Mouse (Mus musculus) intestine, postnatal 0 days (tissue): ENCODE data around the gene Hist1h3g. TPM values are rescaled to one million over a fixed set of nuclear protein-coding genes. Genes with fewer than 3 reads are reported as not detected.
"Not testable (repeated sequence)": the region's sequence is repeated elsewhere in the genome, so short reads cannot be mapped to it uniquely, and the experiment has no call there.

Experiments used
- ATAC-seq: fragments of 200-750 bp; cut with Nextera tagmentation; 2 replicates; pipeline ENCODE4 v1.8.0; 2017; ENCODE audit warnings: mild to moderate bottlenecking, moderate TSS enrichment, moderate library complexity
- H3K27ac ChIP-seq: fragments of 300-500 bp; sonication (generic); 2 replicates; pipeline ENCODE4 v1.5.1; 2014; ENCODE audit warnings: mild to moderate bottlenecking, low read depth, low read length, moderate library complexity
- H3K27me3 ChIP-seq: fragments of 300-500 bp; sonication (generic); replicated peaks from 2 replicates; pipeline ENCODE4 v1.6.1; 2014; ENCODE audit warnings: low read length, mixed read lengths; ENCODE audit not compliant: control insufficient read depth, insufficient read depth
- H3K36me3 ChIP-seq: fragments of 300-500 bp; sonication (generic); 2 replicates; pipeline ENCODE4 v1.6.1; 2014; ENCODE audit warnings: mild to moderate bottlenecking, moderate library complexity; ENCODE audit not compliant: control insufficient read depth, insufficient read depth
- H3K4me1 ChIP-seq: fragments of 300-500 bp; sonication (generic); replicated peaks from 2 replicates; pipeline ENCODE4 v1.6.1; 2014; ENCODE audit warnings: antibody characterized with exemption, low read length, mixed read lengths; ENCODE audit not compliant: control insufficient read depth, insufficient read depth
- H3K4me2 ChIP-seq: fragments of 300-500 bp; sonication (generic); replicated peaks from 2 replicates; pipeline ENCODE4 v1.6.1; 2014; ENCODE audit warnings: low read depth, mild to moderate bottlenecking, moderate library complexity
- H3K4me3 ChIP-seq: fragments of 300-500 bp; sonication (generic); 2 replicates; pipeline ENCODE4 v1.5.1; 2014; ENCODE audit warnings: low read depth, low read length
- H3K9ac ChIP-seq: fragments of 300-500 bp; sonication (generic); 2 replicates; pipeline ENCODE4 v1.6.1; 2014; ENCODE audit warnings: mild to moderate bottlenecking, low read depth, low read length
- H3K9me3 ChIP-seq: fragments of 300-500 bp; sonication (generic); 2 replicates; pipeline ENCODE4 v1.6.1; 2016; ENCODE audit warnings: mixed run types; ENCODE audit not compliant: control insufficient read depth
- CTCF ChIP-seq: sonication (generic); IDR thresholded peaks from 2 replicates; pipeline ENCODE4 v1.5.1; 2016; ENCODE audit warnings: low read depth, mild to moderate bottlenecking, control low read depth, antibody characterized with exemption, moderate library complexity
- WGBS: fragments of 180-500 bp; shearing (Covaris S2); extraction: QIAGEN DNeasy Blood & Tissue Kit; methylation state at CpG from one replicate; pipeline ENCODE4 v1.1.7; 2014; 5-methylcytosine and 5-hydroxymethylcytosine counted together
- polyA plus RNA-seq: library from polyadenylated mRNA; unstranded; fragments of >200 nt; fragmentation: Nextera tagmentation; extraction: Ambion mirVana; gene quantifications from 2 replicates; pipeline ENCODE4 v1.2.1, GENCODE M21; 2015

The Hist1h3g gene
- polyA plus RNA-seq, 1 experiment from 2014 or later, result 2.1 TPM

GRCm38 (mm10) chr13:23550761-23551145 is 15.5 kb downstream of the Hist1h3g start:
- peak overlapping the region; percentile 76 for H3K27ac ChIP-seq
- H3K4me1 ChIP-seq, result no peaks in the 10 kb centered on the region
- no peak for TF ChIP-seq CTCF
- H3K9ac ChIP-seq, result peak overlapping the region; percentile 12; the same call in 1 of the 2 replicates
- peak overlapping the region; percentile 38 for H3K4me3 ChIP-seq
- ATAC-seq, result no peak
- no peaks in the 10 kb centered on the region for H3K27me3 ChIP-seq
- WGBS, result 3% methylated on average over 3 of the region's 3 CpGs
- H3K9me3 ChIP-seq, result no peaks in the 10 kb centered on the region
- no peaks in the 10 kb centered on the region for H3K36me3 ChIP-seq
- peak overlapping the region; percentile 64 for H3K4me2 ChIP-seq

DNA sequence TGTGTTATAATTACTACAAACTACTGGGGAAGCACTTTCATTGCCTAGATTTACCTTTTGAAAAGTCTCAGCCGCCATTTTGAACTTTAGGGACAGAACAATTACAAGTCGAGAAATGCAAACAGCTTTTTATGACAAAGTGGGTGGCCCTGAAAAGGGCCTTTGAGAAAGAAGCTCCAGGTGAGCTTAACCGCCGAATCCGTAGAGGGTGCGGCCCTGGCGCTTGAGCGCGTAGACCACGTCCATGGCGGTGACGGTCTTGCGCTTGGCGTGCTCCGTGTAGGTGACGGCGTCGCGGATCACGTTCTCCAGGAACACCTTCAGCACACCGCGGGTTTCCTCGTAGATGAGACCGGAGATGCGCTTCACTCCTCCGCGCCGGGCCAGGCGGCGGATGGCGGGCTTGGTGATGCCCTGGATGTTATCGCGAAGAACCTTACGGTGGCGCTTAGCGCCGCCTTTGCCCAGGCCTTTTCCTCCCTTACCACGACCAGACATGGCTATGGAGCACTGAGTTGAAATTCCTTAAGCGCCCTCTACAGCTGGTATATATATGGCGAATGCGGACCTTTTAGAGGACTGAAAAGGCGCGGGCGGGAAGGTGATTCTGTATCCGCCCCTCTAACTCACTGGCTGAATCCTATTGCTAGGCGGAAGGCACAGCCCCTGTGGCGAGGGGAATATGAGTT is 16.1 kb downstream of the Hist1h3g start, which contains the start of gene Hist1h4f:
TSS of gene Hist1h4f (minus strand) at position 503 of the 689 bp plus-strand sequence.
- under 1% methylated on average over 47 of the region's 47 CpGs for WGBS
- Histone ChIP-seq H3K9ac (peak within 1 kb of the TSS; percentile 12; the same call in 1 of the 2 replicates), H3K4me3 (peak within 1 kb of the TSS; percentile 38), H3K27ac (peak within 1 kb of the TSS; percentile 76), H3K4me2 (peak within 1 kb of the TSS; percentile 64)
- H3K9me3 ChIP-seq, H3K27me3 ChIP-seq, H3K4me1 ChIP-seq, H3K36me3 ChIP-seq: not testable (repeated sequence)
- peak; percentile 72 for TF ChIP-seq CTCF
- peak; percentile 69 for ATAC-seq

DNA sequence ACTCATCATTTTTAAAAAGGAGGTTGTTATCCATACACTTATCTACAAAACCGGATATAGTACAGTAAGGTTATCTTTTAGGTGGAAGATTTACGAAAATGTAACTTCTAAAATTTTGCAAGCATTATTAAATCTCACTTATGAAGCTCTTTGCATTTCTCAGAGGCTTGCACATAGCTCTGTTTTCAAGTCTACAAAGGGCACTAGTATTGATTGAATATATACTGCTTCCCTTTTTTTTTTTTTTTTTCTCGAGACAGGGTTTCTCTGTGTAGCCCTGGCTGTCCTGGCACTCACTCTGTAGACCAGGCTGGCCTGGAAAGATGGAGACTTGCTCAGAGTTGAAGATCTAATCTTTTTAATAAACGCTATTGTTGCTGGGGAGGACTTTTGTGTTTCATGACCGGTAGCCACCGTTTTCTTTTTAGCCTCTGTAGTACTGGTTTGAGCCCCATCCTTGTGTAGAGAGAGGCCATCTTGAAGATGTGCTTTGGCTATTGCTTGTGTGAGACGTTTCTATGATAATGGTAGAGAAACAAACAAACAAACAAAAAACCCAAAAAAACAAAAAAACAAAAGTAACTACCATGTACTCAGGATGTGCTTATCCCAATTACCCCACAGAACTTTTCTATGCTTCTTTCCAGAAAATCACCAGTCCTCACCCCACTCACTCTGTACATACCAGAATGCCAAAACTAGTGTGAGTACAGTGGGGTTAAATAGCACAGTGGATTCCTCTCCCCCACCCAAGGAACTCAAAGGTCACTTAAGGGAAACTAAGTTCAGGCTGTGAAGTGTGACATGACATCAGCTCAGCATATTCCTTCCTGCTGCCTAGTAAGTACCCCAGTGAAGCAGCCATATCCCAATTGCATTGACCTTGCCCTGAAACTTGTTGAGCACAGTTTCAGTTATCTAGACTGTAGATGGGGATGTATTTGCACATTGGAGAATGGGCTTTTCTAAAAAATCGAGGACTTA is 17.0 kb downstream of the Hist1h3g start:
- WGBS, result 49% methylated on average over 8 of the region's 8 CpGs
- H3K27me3 ChIP-seq, result no peaks in the 10 kb centered on the region
- ATAC-seq, result no peak
- no peak for TF ChIP-seq CTCF
- no peak overlapping the region for H3K9ac ChIP-seq
- no peak overlapping the region for H3K27ac ChIP-seq
- H3K36me3 ChIP-seq, result no peaks in the 10 kb centered on the region
- peak overlapping the region; percentile 64 for H3K4me2 ChIP-seq
- H3K4me3 ChIP-seq, result peak overlapping the region; percentile 38; the same call in 1 of the 2 replicates
- H3K4me1 ChIP-seq, result no peaks in the 10 kb centered on the region
- H3K9me3 ChIP-seq, result no peaks in the 10 kb centered on the region

GRCm38 (mm10) chr13:23552962-23553361 is 17.7 kb downstream of the Hist1h3g start, which contains the start of gene Hist1h1d:
Gene Hist1h1d (plus strand): TSS chr13:23553262.
- Histone ChIP-seq H3K4me3 (no peak within 1 kb of the TSS), H3K4me1 (no peaks in the 10 kb centered on the region), H3K4me2 (peak within 1 kb of the TSS; percentile 78; the same call in 1 of the 2 replicates), H3K9ac (no peak within 1 kb of the TSS), H3K27ac (no peak within 1 kb of the TSS; the same call in 1 of the 2 replicates), H3K9me3 (no peaks in the 10 kb centered on the region), H3K27me3 (no peaks in the 10 kb centered on the region), H3K36me3 (no peaks in the 10 kb centered on the region)
- no peak for ATAC-seq
- no peak for TF ChIP-seq CTCF

DNA sequence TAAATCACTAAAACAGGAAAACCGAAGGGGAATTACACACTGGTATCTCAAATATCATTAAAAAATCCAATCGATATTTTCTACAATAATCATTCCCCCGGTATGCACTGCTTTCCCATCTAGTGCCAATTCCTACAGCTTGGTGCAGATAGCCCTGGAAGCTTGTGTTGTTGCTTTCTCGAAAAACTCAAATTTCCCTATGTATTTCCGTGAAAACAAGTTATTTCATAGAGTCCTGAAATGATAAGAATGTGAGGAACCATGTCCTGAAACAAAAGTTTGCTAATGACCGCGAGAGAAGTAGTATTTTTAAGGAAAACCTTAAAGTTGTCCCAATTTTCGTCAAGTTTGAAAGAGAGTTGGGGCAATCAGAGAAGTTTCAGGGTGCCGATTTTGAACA is 19.2 kb downstream of the Hist1h3g start:
- H3K27me3 ChIP-seq, result no peaks in the 10 kb centered on the region
- H3K4me1 ChIP-seq, result no peaks in the 10 kb centered on the region
- TF ChIP-seq CTCF, result no peak
- peak overlapping the region; percentile 70; the same call in 1 of the 2 replicates for H3K9ac ChIP-seq
- H3K9me3 ChIP-seq, result no peaks in the 10 kb centered on the region
- H3K4me2 ChIP-seq, result peak overlapping the region; percentile 78
- peak overlapping the region; percentile 85 for H3K27ac ChIP-seq
- H3K4me3 ChIP-seq, result peak overlapping the region; percentile 46; the same call in 1 of the 2 replicates
- 14% methylated on average over 9 of the region's 9 CpGs for WGBS
- no peak for ATAC-seq
- H3K36me3 ChIP-seq, result no peaks in the 10 kb centered on the region
